Mouse (Mus musculus) MEL (cell line): ENCODE results near the gene Adamts18.

Experiments used
- CTCF ChIP-seq, 3 experiments: IDR thresholded peaks in 2 of 3; conservative IDR thresholded peaks in 1 of 3; 2 replicates each; pipeline ENCODE4 v1.5.1; 2011 to 2012; ENCODE audit warnings: low read length in 3 of 3, low read depth in 2 of 3, mild to moderate bottlenecking in 2 of 3, improper control_type of control experiment in 1 of 3, inconsistent platforms in 1 of 3, mixed read lengths in 1 of 3, moderate library complexity in 1 of 3; ENCODE audit not compliant: control insufficient read depth in 1 of 3, insufficient read depth in 1 of 3, poor library complexity in 1 of 3, severe bottlenecking in 1 of 3
- HCFC1 ChIP-seq: IDR thresholded peaks from 2 replicates; pipeline ENCODE4 v1.6.1; 2012; ENCODE audit warnings: low read depth, mild to moderate bottlenecking, inconsistent platforms, low read length, improper control_type of control experiment, moderate library complexity

DNA sequence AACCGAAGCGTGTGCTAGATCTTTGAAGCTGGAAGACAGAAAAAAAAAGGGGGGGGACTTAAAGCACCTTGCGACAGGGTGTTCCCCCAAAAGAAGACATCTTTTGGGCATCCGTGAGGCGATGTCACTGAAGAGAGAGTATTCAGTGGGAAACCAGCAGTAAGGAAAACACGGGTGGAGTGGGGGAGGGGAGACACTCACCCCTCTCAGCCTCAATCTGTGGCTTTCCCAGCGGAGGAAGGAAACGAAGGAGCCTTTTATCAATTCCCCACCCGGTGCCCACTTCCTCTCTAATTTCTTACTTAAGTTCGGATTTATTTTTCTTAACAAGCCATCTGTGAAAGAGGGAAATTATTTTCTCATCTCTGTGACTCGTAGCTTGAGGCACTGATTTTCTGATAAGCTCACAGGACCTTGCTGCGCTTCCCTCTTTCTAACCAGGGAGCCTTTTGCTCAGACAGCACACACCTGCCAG is 895 bp downstream of the Adamts18 start:
- TF ChIP-seq CTCF (IDR thresholded peaks at IDR 0.05 in 2 of 3, conservative IDR thresholded peaks at IDR 0.05 in 1 of 3; ENCODE audit: control insufficient read depth in 1 of 3, insufficient read depth in 1 of 3, low read depth in 2 of 3, low read length in 3 of 3, poor library complexity in 1 of 3, severe bottlenecking in 1 of 3): no peak
- no peak for TF ChIP-seq HCFC1
